16 mouse cellular contexts compared by ENCODE assay signal in genomic region chr16:70929651-70930050, GRCm38 (mm10).
"Had no signal": no experiment of that assay in that cellular context is flagged by ENCODE, and none has a peak within 500 bp of the region (broad histone marks: within the 10 kb centered on the region; RNA-seq: fewer than 3 reads in every experiment).

No protein-coding gene starts in this region.

- H3K36me3 ChIP-seq: neural tube, embryonic 13.5 days; neural tube, embryonic 15.5 days; stomach, embryonic 15.5 days had no signal

- H3K9me3 ChIP-seq: neural tube, embryonic 13.5 days; neural tube, embryonic 15.5 days; stomach, embryonic 15.5 days had no signal

- H3K4me2 ChIP-seq: neural tube, embryonic 13.5 days; neural tube, embryonic 15.5 days; stomach, embryonic 15.5 days had no signal

- H3K27me3 ChIP-seq: neural tube, embryonic 13.5 days; neural tube, embryonic 15.5 days; stomach, embryonic 15.5 days had no signal

- H3K4me3 ChIP-seq: neural tube, embryonic 13.5 days; neural tube, embryonic 15.5 days; stomach, embryonic 15.5 days had no signal

- H3K27ac ChIP-seq: neural tube, embryonic 13.5 days; neural tube, embryonic 15.5 days; stomach, embryonic 15.5 days; stomach, postnatal 0 days had no signal

- H3K4me1 ChIP-seq: neural tube, embryonic 13.5 days; neural tube, embryonic 15.5 days; stomach, embryonic 15.5 days had no signal

- DNase-seq: retina, postnatal 1 day; right cerebral cortex, adult 18-20 months; right cerebral cortex, postnatal 14 days; right cerebral cortex, postnatal 25 days; right cerebral cortex, postnatal 4 days; spleen, adult 18-20 months; thymus, adult 18-20 months; thymus, adult 2 months; thymus, postnatal 14 days; thymus, postnatal 25 days; thymus, postnatal 36 days; thymus, postnatal 4 days had no signal

- H3K9ac ChIP-seq: neural tube, embryonic 13.5 days; neural tube, embryonic 15.5 days; stomach, embryonic 15.5 days had no signal
